Mouse (Mus musculus) E14TG2a.4 (cell line): ENCODE data around the gene Alcam.

Experiments
- CTCF ChIP-seq: conservative IDR thresholded peaks from 2 replicates; pipeline ENCODE4 v1.5.1; 2014; ENCODE audit warnings: low read length
- NANOG ChIP-seq: IDR thresholded peaks from 2 replicates; pipeline ENCODE4 v1.6.1; 2014; ENCODE audit warnings: borderline replicate concordance, low read length, mixed read lengths
- POU5F1 ChIP-seq: IDR thresholded peaks from 2 replicates; pipeline ENCODE4 v1.6.1; 2014; ENCODE audit warnings: low read length, borderline replicate concordance

- no peak for TF ChIP-seq POU5F1
- TF ChIP-seq CTCF, result no peak
- no peak for TF ChIP-seq NANOG
Measured at GRCm38 (mm10) chr16:52242144-52242543, 211.7 kb downstream of the Alcam start.
